Mouse (Mus musculus) kidney, embryonic 14.5 days (tissue): ENCODE data around the gene Jmjd1c. TPM values are rescaled to one million over a fixed set of nuclear protein-coding genes. Genes with fewer than 3 reads are reported as not detected.
A peak's percentile ranks its signal among the peaks of the same experiment; 100 is the strongest.

Source experiments
- ATAC-seq: fragments of 200-750 bp; cut with Nextera tagmentation; 2 replicates; pipeline ENCODE4 v1.8.0; 2017; ENCODE audit warnings: moderate number of reproducible peaks, mild to moderate bottlenecking, moderate TSS enrichment, moderate library complexity; ENCODE audit not compliant: low FRiP score, low TSS enrichment
- H3K27ac ChIP-seq: fragments of 300-500 bp; sonication (generic); 2 replicates; pipeline ENCODE4 v1.5.1; 2014; ENCODE audit warnings: low read depth, mild to moderate bottlenecking, low read length, moderate library complexity, mixed read lengths
- H3K27me3 ChIP-seq: fragments of 300-500 bp; sonication (generic); 2 replicates; pipeline ENCODE4 v1.6.1; 2014; ENCODE audit warnings: mild to moderate bottlenecking, low read length; ENCODE audit not compliant: control insufficient read depth, insufficient read depth
- H3K36me3 ChIP-seq: fragments of 300-500 bp; sonication (generic); 2 replicates; pipeline ENCODE4 v1.6.1; 2014; ENCODE audit warnings: low read length, mixed read lengths; ENCODE audit not compliant: control insufficient read depth, insufficient read depth
- H3K4me1 ChIP-seq: fragments of 300-500 bp; sonication (generic); 2 replicates; pipeline ENCODE4 v1.6.1; 2014; ENCODE audit warnings: low read length, mixed read lengths; ENCODE audit not compliant: control insufficient read depth, insufficient read depth
- H3K4me2 ChIP-seq: fragments of 300-500 bp; sonication (generic); replicated peaks from 2 replicates; pipeline ENCODE4 v1.6.1; 2014; ENCODE audit warnings: low read depth, mild to moderate bottlenecking, low read length
- H3K4me3 ChIP-seq: fragments of 300-500 bp; sonication (generic); 2 replicates; pipeline ENCODE4 v1.5.1; 2014; ENCODE audit warnings: mild to moderate bottlenecking, low read length
- H3K9ac ChIP-seq: fragments of 300-500 bp; sonication (generic); 2 replicates; pipeline ENCODE4 v1.6.1; 2014; ENCODE audit warnings: low read depth, mild to moderate bottlenecking, low read length, moderate library complexity
- H3K9me3 ChIP-seq: fragments of 300-500 bp; sonication (generic); 2 replicates; pipeline ENCODE4 v1.6.1; 2016; ENCODE audit warnings: low read length; ENCODE audit not compliant: control insufficient read depth
- WGBS: fragments of 180-500 bp; shearing (Covaris S2); extraction: QIAGEN DNeasy Blood & Tissue Kit; methylation state at CpG from one replicate; pipeline ENCODE4 v1.1.7; 2014; 5-methylcytosine and 5-hydroxymethylcytosine counted together
- polyA plus RNA-seq: library from polyadenylated mRNA; unstranded; fragments of >200 nt; fragmentation: Nextera tagmentation; extraction: Ambion mirVana; gene quantifications from 2 replicates; pipeline ENCODE4 v1.2.1, GENCODE M21; 2014

Gene Jmjd1c
- polyA plus RNA-seq, 1 experiment from 2014 or later: 51.1 TPM

DNA sequence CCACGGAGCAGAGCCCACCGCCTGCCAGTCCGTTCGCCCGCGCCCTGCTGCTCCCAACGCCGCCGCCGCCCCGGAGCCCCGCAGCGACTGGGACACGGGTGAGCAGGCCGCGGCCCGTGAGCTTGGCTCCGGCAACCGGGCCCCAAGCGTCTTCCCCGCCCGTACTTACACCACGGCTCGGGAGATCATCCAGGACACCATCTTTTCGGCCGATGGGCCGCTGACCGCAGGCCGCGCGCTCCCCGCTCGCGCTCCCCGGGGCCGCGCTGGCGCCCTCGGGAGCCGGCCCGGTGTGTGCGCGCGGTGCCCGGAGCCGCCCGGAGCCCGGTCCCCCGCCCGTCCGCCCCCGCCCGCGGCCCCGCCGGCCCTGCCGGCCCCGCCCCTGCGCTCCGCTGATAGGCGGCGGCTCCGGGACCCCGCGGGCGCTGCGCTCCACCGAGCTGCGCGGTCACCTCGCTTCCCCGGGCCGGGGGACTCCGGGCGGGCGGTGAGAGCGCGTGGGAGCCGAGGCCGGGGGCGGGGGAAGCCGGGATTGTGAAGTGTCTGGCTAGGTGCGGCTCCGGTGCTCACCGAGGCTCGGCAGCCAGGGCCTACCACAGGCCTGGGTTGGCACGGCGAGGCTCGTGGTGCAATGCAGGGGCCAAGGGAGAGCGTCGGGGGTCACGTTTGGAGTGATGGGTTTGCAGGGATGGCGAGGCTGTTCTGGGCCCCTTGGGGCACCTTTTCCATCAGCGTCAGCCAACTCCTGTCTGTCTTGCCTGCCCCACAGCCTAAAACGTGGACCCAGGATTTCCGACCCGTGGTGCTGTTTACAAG is 904 bp downstream of the Jmjd1c start, which contains the start of gene Reep3:
Reep3 (minus strand) TSS at position 325 of the 816 bp plus-strand sequence.
- peak within 1 kb of the TSS; percentile 100 for H3K9ac ChIP-seq
- no peaks in the 10 kb centered on the region for H3K9me3 ChIP-seq
- H3K4me3 ChIP-seq: peak within 1 kb of the TSS; percentile 98
- peak within 1 kb of the TSS; percentile 74 for H3K4me2 ChIP-seq
- peak; percentile 81 for ATAC-seq
- H3K4me1 ChIP-seq: peaks cover 32% of the 10 kb centered on the region
- no peaks in the 10 kb centered on the region for H3K36me3 ChIP-seq
- H3K27me3 ChIP-seq: no peaks in the 10 kb centered on the region
- WGBS: 1% methylated on average over 67 of the region's 97 CpGs
- peak within 1 kb of the TSS; percentile 99 for H3K27ac ChIP-seq

DNA sequence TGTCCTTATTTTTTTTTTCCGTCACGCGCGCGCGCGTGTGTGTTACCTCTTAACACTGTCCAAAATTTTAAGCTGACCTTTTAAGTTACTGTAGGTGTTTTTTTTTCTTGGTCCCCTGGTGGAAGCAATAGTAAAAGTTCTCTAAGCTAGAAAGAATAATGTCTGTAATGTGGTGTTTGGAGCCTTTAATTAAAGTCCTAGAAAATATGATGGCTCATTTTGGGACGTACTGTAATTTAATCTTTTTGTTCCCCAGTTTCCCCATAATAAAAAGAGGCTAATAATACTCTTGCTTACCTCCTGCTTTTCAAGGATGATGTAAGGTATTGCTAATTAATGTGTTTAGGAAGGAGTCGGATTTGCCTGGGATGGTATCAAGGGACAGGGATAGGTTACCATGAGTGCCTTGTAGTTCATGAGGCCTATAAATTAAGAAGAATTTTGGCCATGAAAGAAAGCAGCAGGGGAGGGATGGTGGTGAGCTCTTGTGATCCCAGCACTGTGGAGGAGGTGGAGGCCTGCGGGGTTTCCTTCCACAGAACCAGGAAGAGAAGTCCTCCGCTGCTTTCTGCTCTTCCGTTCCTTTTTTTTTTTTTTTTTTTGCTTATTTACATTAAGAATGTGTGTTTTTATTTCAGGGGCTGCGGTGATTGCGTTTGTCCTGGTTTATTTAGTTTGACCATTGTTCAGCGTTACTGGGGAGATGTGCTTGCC is 1.7 kb downstream of the Jmjd1c start:
- Histone ChIP-seq H3K9me3 (no peaks in the 10 kb centered on the region), H3K4me2 (peak overlapping the region; percentile 74), H3K27ac (peak overlapping the region; percentile 99), H3K36me3 (no peaks in the 10 kb centered on the region), H3K4me3 (peak overlapping the region; percentile 98), H3K9ac (peak overlapping the region; percentile 100), H3K4me1 (peaks cover 39% of the 10 kb centered on the region), H3K27me3 (no peaks in the 10 kb centered on the region)
- WGBS: 1% methylated on average over 15 of the region's 15 CpGs
- ATAC-seq: peak; percentile 52

DNA sequence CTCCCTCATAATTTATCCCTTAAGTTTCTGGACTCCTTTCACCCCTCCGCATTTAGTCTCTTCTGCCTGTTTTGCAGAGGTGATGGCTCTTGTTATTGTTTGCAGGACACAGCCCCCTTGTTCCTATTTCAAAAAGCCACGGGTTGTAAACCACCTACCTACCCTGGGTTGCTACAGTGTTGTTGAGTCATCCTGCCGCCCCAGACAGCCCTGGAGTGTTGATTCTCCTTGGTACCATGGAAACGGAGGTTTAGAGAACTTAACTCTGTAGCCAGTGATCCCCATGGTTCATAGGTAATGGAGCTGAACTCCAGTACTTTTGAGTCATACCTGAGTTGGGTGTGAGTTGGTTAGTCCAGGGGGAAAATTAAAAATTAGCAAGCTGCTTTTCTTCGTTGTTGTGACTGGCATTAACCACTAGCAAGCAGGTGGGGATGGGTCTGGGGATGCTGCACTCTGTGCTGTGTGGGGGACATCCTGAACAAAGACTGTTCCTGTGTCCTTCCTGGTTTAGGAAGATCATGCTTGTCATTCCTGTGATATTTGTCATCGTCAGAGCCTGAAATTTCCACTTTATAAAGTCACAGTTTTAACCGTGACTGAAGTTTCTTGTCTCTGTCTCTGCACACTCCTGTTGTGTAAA is 2.6 kb downstream of the Jmjd1c start:
- 10% methylated on average over 7 of the region's 7 CpGs for WGBS
- H3K27ac ChIP-seq: peak overlapping the region; percentile 77
- H3K27me3 ChIP-seq: no peaks in the 10 kb centered on the region
- H3K4me1 ChIP-seq: peaks cover 48% of the 10 kb centered on the region
- peak overlapping the region; percentile 74 for H3K4me2 ChIP-seq
- no peaks in the 10 kb centered on the region for H3K36me3 ChIP-seq
- H3K9me3 ChIP-seq: no peaks in the 10 kb centered on the region
- peak; percentile 38 for ATAC-seq
- 0 out of 2 replicates have a peak overlapping the region, but pooled peaks have one; percentile 3 for H3K9ac ChIP-seq
- peak overlapping the region; percentile 98; the same call in 1 of the 2 replicates for H3K4me3 ChIP-seq

DNA sequence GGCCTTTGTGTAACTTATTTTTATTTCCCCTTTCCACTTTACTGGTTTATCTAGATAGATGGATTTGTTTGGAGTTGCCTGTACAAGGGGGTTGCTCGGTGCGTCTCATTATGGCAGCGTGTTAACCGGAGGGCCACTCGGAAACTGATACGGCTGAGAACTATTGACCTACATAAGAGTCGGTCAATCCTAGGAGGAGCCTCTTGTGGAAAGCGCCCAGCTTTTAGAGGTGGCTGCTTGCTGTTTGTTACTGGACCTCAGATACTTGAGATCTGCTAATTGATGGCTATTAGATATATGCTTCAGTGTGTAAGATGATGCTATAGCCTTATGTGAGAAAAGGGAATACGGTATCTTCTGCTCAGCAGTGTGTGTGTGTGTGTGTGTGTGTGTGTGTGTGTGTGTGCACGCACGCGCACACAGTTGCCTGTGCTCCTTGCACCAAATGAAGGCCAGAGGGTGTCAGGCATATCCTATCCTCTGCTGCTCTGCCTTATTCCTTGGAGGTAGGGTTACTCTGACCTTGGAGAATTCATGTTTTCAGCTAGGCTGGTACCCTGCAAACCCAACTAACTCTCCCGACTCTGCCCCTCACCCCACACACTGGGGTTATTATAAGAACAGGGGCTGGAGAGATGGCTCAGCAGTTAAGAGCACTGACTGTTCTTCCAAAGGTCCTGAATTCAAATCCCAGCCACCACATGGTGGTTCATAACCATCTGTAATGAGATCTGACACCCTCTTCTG is 3.4 kb downstream of the Jmjd1c start:
- Histone ChIP-seq H3K4me2 (peak overlapping the region; percentile 74), H3K4me1 (peaks cover 56% of the 10 kb centered on the region), H3K36me3 (no peaks in the 10 kb centered on the region), H3K9ac (no peak overlapping the region), H3K9me3 (no peaks in the 10 kb centered on the region), H3K27me3 (no peaks in the 10 kb centered on the region), H3K27ac (no peak overlapping the region), H3K4me3 (no peak overlapping the region; the same call in 1 of the 2 replicates)
- 33% methylated on average over 13 of the region's 13 CpGs for WGBS
- no peak for ATAC-seq

DNA sequence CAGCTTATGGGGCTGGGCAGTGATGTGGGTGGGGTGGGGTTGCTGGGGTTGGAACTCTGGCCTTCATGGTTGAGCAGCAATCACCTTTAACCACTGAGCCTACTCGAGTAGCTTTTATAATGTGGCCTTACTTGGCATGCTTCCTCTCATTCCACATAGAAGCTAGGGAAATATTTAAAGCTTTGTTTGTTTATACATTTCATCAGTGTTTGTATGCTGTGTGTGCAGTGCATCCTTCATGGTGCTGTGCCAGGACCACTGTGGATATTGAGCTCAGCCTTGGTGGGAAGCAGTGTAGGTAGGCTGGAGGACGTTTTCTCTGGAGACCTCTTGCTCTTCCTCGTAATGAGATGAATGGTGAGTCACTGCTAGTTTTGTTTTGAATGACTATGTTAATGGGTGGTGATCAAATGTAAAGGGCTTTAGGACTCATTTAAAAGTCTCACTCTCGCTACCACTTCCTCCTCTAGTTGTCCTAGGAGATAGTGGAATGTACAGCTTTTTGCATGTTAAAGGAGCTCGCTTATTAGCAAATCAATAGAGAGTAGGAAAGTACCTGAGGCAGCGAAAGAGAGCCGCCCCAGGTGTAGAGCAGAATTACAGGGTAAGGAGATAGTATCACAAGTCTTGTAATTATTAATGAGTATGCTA is 4.2 kb downstream of the Jmjd1c start:
- Histone ChIP-seq H3K27ac (no peak overlapping the region), H3K36me3 (no peaks in the 10 kb centered on the region), H3K4me3 (no peak overlapping the region), H3K4me2 (no peak overlapping the region), H3K9ac (no peak overlapping the region), H3K4me1 (peaks cover 64% of the 10 kb centered on the region), H3K27me3 (no peaks in the 10 kb centered on the region), H3K9me3 (no peaks in the 10 kb centered on the region)
- WGBS: 48% methylated on average over 7 of the region's 7 CpGs
- ATAC-seq: no peak

DNA sequence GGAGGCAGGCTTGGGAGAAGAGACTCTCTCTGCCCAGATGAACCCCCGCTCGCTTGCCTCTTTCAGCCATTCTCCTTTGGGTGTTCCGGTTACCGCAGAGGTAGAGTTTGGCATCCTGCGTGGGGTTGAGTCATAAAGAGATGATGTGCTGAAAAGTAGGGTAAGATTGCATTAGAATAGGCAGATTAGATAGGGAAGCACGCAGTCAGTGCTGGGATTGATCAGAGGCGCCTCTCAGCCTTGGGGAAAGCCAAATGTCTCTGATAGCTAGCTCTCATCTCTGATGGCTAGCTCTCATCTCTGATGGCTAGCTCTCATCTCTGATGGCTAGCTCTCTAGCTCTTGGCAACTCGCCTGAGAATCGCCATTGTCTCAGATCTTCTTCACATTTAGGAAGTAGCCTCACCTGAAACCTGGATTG is 4.9 kb downstream of the Jmjd1c start:
- no peak overlapping the region for H3K4me3 ChIP-seq
- H3K9me3 ChIP-seq: no peaks in the 10 kb centered on the region
- no peak overlapping the region for H3K9ac ChIP-seq
- H3K36me3 ChIP-seq: no peaks in the 10 kb centered on the region
- no peaks in the 10 kb centered on the region for H3K27me3 ChIP-seq
- 74% methylated on average over 9 of the region's 9 CpGs for WGBS
- H3K4me1 ChIP-seq: peaks cover 71% of the 10 kb centered on the region
- no peak overlapping the region for H3K27ac ChIP-seq
- ATAC-seq: no peak
- no peak overlapping the region for H3K4me2 ChIP-seq

DNA sequence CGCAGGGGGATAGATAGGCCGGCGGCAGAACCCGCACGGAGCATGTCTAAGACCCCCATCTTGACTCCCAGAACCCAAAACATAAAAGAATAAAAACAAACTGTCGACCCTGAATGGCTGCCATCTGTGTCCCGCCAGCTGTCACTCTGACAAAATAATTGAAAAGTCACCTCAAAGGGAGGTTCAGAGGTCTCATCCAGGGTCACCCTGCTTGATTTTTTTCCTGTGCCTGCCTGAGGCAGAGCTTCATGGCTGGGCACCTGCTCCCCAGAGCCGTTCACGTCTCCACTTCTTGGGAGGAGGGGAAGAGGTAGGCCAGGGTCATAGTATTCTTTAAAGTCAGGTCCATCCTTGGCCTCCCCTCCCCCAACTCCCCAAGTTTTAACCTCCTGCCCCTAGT is 8.6 kb downstream of the Jmjd1c start:
- Histone ChIP-seq H3K4me3 (no peak overlapping the region), H3K4me2 (no peak overlapping the region), H3K27ac (peak overlapping the region; percentile 7; the same call in 1 of the 2 replicates), H3K36me3 (0 out of 2 replicates have a peak, but pooled peaks cover 8% of the 10 kb centered on the region), H3K4me1 (peaks cover 72% of the 10 kb centered on the region), H3K9me3 (no peaks in the 10 kb centered on the region), H3K9ac (no peak overlapping the region), H3K27me3 (no peaks in the 10 kb centered on the region)
- WGBS: 14% methylated on average over 9 of the region's 9 CpGs
- ATAC-seq: 0 out of 2 replicates have a peak, but pooled peaks have one; percentile 47
